Mouse (Mus musculus) limb, embryonic 14.5 days (tissue): ENCODE data around the gene Gm20708. TPM values are rescaled to one million over a fixed set of nuclear protein-coding genes. Genes with fewer than 3 reads are reported as not detected.

Experiments used
- ATAC-seq: fragments of 200-750 bp; cut with Nextera tagmentation; 2 replicates; pipeline ENCODE4 v1.8.0; 2017; ENCODE audit warnings: low read depth, moderate number of reproducible peaks, moderate TSS enrichment; ENCODE audit not compliant: low FRiP score
- DNase-seq: peaks from one replicate; pipeline ENCODE4 v3.0.0-alpha.2; 2015; ENCODE audit warnings: low spot score
- H3K27ac ChIP-seq: fragments of 300-500 bp; sonication (generic); replicated peaks from 2 replicates; pipeline ENCODE4 v1.5.1; 2014; ENCODE audit warnings: low read depth, mild to moderate bottlenecking, low read length, moderate library complexity, mixed read lengths
- H3K27me3 ChIP-seq: fragments of 300-500 bp; sonication (generic); 2 replicates; pipeline ENCODE4 v1.6.1; 2014; ENCODE audit warnings: low read length, mixed read lengths; ENCODE audit not compliant: control insufficient read depth, insufficient read depth
- H3K36me3 ChIP-seq: fragments of 300-500 bp; sonication (generic); 2 replicates; pipeline ENCODE4 v1.6.1; 2014; ENCODE audit warnings: mild to moderate bottlenecking, low read length, moderate library complexity, mixed read lengths; ENCODE audit not compliant: control insufficient read depth, insufficient read depth
- H3K4me1 ChIP-seq: fragments of 300-500 bp; sonication (generic); 2 replicates; pipeline ENCODE4 v1.6.1; 2014; ENCODE audit warnings: antibody characterized with exemption, low read length, mixed read lengths; ENCODE audit not compliant: control insufficient read depth, insufficient read depth
- H3K4me2 ChIP-seq: fragments of 300-500 bp; sonication (generic); replicated peaks from 2 replicates; pipeline ENCODE4 v1.6.1; 2014; ENCODE audit warnings: low read depth, mild to moderate bottlenecking, low read length, moderate library complexity; ENCODE audit not compliant: severe bottlenecking
- H3K4me3 ChIP-seq: fragments of 300-500 bp; sonication (generic); replicated peaks from 2 replicates; pipeline ENCODE4 v1.5.1; 2014; ENCODE audit warnings: low read length
- H3K9ac ChIP-seq: fragments of 300-500 bp; sonication (generic); 2 replicates; pipeline ENCODE4 v1.6.1; 2014; ENCODE audit warnings: mild to moderate bottlenecking, low read depth, low read length, moderate library complexity; ENCODE audit not compliant: severe bottlenecking
- H3K9me3 ChIP-seq: fragments of 300-500 bp; sonication (generic); 2 replicates; pipeline ENCODE4 v1.6.1; 2016; ENCODE audit warnings: low read length; ENCODE audit not compliant: control insufficient read depth
- POLR2A ChIP-seq: fragments of 200-500 bp; IDR thresholded peaks from 2 replicates; pipeline ENCODE4 v1.8.0; 2012; ENCODE audit warnings: inconsistent platforms, mild to moderate bottlenecking, moderate library complexity, borderline replicate concordance; ENCODE audit not compliant: insufficient read depth, insufficient read length; ENCODE audit errors: extremely low read depth
- WGBS: fragments of 180-500 bp; shearing (Covaris S2); extraction: QIAGEN DNeasy Blood & Tissue Kit; methylation state at CpG from one replicate; pipeline ENCODE4 v1.1.7; 2014; 5-methylcytosine and 5-hydroxymethylcytosine counted together
- polyA plus RNA-seq, 2 experiments: library from polyadenylated mRNA; depleted of rRNA in 1 of 2; stranded (reverse) in 1 of 2; unstranded in 1 of 2; fragments of >200 nt; fragmentation: Nextera tagmentation in 1 of 2; extraction: Ambion mirVana in 1 of 2; gene quantifications; 2 replicates each; pipeline versions ENCODE4 v1.2.1 to v1.2.3; 2012 to 2014

Gm20708 gene
- polyA plus RNA-seq, 2 experiments: 0.62 to 0.92 TPM

DNA sequence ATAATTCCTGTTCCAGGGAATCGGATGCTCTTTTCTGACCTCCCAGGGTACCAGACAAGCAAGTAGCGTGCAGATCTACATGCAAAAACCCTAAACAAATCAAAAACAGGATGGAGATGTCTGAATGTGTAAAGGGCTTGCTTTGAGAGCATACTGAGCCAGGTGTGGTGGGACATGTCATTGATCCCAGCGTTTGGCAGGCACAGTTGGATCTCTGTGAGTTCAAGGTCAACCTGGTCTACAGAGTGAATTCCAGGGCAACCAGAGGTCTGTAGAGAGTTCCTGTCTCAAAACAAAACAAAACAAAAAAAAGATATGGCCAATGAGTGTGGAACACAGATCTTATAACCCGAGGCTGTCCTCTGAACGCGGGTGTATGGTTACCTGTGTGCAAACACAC lies 13.9 kb downstream of the Gm20708 start:
- H3K4me1 ChIP-seq: peaks cover 41% of the 10 kb centered on the region
- peaks cover 44% of the 10 kb centered on the region for H3K36me3 ChIP-seq
- DNase-seq: no peak
- no peak for ATAC-seq
- 93% methylated on average over 6 of the region's 6 CpGs for WGBS
- no peak for TF ChIP-seq POLR2A
- H3K27ac ChIP-seq: no peak overlapping the region
- no peak overlapping the region for H3K4me2 ChIP-seq
- H3K27me3 ChIP-seq: no peaks in the 10 kb centered on the region
- no peak overlapping the region for H3K4me3 ChIP-seq
- H3K9me3 ChIP-seq: no peaks in the 10 kb centered on the region
- H3K9ac ChIP-seq: no peak overlapping the region

GRCm38 (mm10) chr11:117824060-117824969 lies 14.8 kb downstream of the Gm20708 start:
- Histone ChIP-seq H3K27ac (no peak overlapping the region; the same call in 1 of the 2 replicates), H3K4me2 (peak overlapping the region; percentile 91), H3K4me3 (peak overlapping the region; percentile 58), H3K9me3 (no peaks in the 10 kb centered on the region), H3K27me3 (no peaks in the 10 kb centered on the region), H3K36me3 (peaks cover 36% of the 10 kb centered on the region), H3K9ac (peak overlapping the region; percentile 70), H3K4me1 (peaks cover 46% of the 10 kb centered on the region)
- no peak for TF ChIP-seq POLR2A
- WGBS: 17% methylated on average over 23 of the region's 23 CpGs
- DNase-seq (peak; percentile 87), ATAC-seq (peak; percentile 45)

DNA sequence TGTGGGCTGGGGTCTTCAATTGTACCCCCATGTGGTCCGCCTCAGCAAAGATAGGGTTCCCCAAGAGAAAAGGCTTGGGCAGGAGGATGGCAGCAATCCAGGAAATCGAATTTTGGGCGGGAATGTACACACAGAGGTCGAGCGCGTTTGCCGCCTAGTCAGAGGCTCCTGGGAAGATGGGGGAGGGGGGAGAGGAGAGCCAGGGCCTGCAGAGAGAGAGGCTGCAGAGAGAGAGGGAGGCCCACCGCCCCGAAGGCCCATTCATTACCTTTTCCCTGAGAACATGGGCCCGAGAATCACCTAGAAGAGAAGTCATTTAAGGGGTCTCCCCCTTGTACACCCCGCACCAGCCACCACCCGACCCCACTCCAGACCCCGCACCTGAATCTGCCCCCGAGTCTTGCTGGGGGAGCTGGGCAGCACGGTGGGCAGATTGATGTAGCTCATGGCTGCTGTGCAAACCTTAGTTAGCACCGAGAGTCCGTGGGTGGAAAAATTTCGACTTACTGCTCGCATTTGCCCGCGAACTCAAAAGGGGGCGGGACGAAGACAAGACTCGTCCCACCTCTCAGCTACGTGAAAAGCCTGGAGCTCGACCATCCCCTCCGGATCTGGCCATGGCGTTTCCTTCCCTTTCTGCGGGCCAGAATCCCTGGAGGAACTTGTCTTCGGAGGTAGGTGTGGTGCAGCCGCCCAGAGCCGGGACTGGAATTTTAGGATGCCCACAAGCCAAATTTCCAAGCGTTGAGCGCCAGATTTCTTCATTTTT lies 16.0 kb downstream of the Gm20708 start, which contains the start of the genes Afmid and Tk1:
Gene Afmid (plus strand): TSS at position 592 of the 769 bp plus-strand sequence.
Gene Tk1 (minus strand): TSS at position 760 of the 769 bp plus-strand sequence.
- Histone ChIP-seq H3K9ac (peak within 1 kb of the TSS; percentile 70), H3K36me3 (peaks cover 26% of the 10 kb centered on the region), H3K4me2 (peak within 1 kb of the TSS; percentile 91), H3K4me1 (peaks cover 46% of the 10 kb centered on the region), H3K4me3 (peak within 1 kb of the TSS; percentile 58), H3K27ac (peak within 1 kb of the TSS; percentile 90), H3K27me3 (no peaks in the 10 kb centered on the region), H3K9me3 (no peaks in the 10 kb centered on the region)
- 0% methylated on average over 34 of the region's 34 CpGs for WGBS
- TF ChIP-seq POLR2A: peak; percentile 26; the same call in 1 of the 2 replicates
- peak; percentile 85 for ATAC-seq
- DNase-seq: peak; percentile 93

GRCm38 (mm10) chr11:117826164-117826563 lies 16.7 kb downstream of the Gm20708 start:
- Histone ChIP-seq H3K9ac (peak overlapping the region; percentile 70), H3K9me3 (no peaks in the 10 kb centered on the region), H3K27me3 (no peaks in the 10 kb centered on the region), H3K27ac (peak overlapping the region; percentile 90), H3K4me1 (peaks cover 46% of the 10 kb centered on the region), H3K4me3 (peak overlapping the region; percentile 58), H3K36me3 (peaks cover 21% of the 10 kb centered on the region), H3K4me2 (peak overlapping the region; percentile 91)
- DNase-seq (peak; percentile 60), ATAC-seq (peak; percentile 24; the same call in 1 of the 2 replicates)
- TF ChIP-seq POLR2A: no peak
- 4% methylated on average over 5 of the region's 5 CpGs for WGBS

- H3K27me3 ChIP-seq: no peaks in the 10 kb centered on the region
- ATAC-seq (no peak), DNase-seq (no peak)
- TF ChIP-seq POLR2A: no peak
- peaks cover 15% of the 10 kb centered on the region for H3K36me3 ChIP-seq
- H3K4me1 ChIP-seq: peaks cover 46% of the 10 kb centered on the region
- peak overlapping the region; percentile 90 for H3K27ac ChIP-seq
- H3K4me3 ChIP-seq: no peak overlapping the region
- no peaks in the 10 kb centered on the region for H3K9me3 ChIP-seq
- 64% methylated on average over 8 of the region's 8 CpGs for WGBS
- H3K9ac ChIP-seq: no peak overlapping the region
- H3K4me2 ChIP-seq: peak overlapping the region; percentile 91; the same call in 1 of the 2 replicates
These were observed 17.4 kb downstream of the Gm20708 start for GRCm38 (mm10) chr11:117826916-117827315.
